Mouse (Mus musculus): ENCODE data around the gene Mcm6.

DNA sequence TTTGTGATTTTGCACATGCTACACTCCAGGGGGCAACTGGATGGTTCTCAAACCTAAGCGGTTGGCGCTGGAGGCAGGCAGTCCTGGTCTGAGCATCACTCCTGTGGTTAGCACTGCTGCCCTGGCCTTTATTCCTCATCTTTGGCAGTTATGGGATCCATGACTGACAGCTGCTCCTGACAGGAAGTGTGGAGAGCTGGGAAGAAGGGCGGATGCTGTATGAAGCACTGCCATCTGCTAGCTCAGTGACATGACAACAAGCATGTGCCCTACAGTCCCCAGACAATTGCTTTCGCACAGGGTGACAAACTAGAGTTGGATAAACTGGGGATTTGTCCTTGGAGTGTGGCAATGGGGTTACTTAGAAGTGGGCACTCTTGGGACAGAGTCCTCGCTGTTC is 69.2 kb downstream of the Mcm6 start:
- TF ChIP-seq CTCF (IDR thresholded peaks at IDR 0.05; ENCODE audit: control insufficient read depth, insufficient read depth, insufficient read length) (no peak), MAX (IDR thresholded peaks at IDR 0.05) (no peak), FOSL1 (IDR thresholded peaks at IDR 0.05; ENCODE audit: insufficient read depth, low read length, poor library complexity, severe bottlenecking) (no peak), MYOD1 (IDR thresholded peaks at IDR 0.05; ENCODE audit: control insufficient read depth, insufficient read length, low read depth) (no peak)

Measured in C2C12 (cell line).